9 mouse cellular contexts compared by ENCODE assay signal in genomic region chr3:38255674-38256073, GRCm38 (mm10).
DNase-seq lines count a peak whose midpoint lies in the region; ATAC-seq and TF ChIP-seq lines count a peak whose summit lies in the region.
"Had no signal": no experiment of that assay in that cellular context is flagged by ENCODE, and none has a peak within 500 bp of the region (broad histone marks: within the 10 kb centered on the region; RNA-seq: fewer than 3 reads in every experiment).

No protein-coding gene starts in this region.

- TF ChIP-seq RAD21 in MEL (IDR thresholded peaks at IDR 0.05; ENCODE audit: low read depth, low read length): peak; percentile 54

- 19% methylated on average over 2 of the region's 2 CpGs for WGBS in kidney, embryonic 15.5 days
- WGBS in heart, embryonic 13.5 days: 10% methylated on average over 2 of the region's 2 CpGs
- 7% methylated on average over 2 of the region's 2 CpGs for WGBS in midbrain, embryonic 12.5 days

- no peak overlapping the region for H3K4me2 ChIP-seq in kidney, embryonic 15.5 days
- no peak overlapping the region for H3K4me2 ChIP-seq in heart, embryonic 13.5 days
- no peak overlapping the region for H3K4me2 ChIP-seq in midbrain, embryonic 12.5 days (replicated peaks)
- H3K4me2 ChIP-seq: stomach, embryonic 15.5 days had no signal

- H3K9ac ChIP-seq in kidney, embryonic 15.5 days: no peak overlapping the region
- H3K9ac ChIP-seq in MEL (ENCODE audit: control insufficient read depth, low read depth, low read length, poor library complexity, severe bottlenecking): no peak overlapping the region
- H3K9ac ChIP-seq in heart, embryonic 13.5 days: no peak overlapping the region
- no peak overlapping the region for H3K9ac ChIP-seq in midbrain, embryonic 12.5 days (replicated peaks)
- H3K9ac ChIP-seq: stomach, embryonic 15.5 days had no signal

- no peak; the same call in 1 of the 2 replicates for ATAC-seq in kidney, embryonic 15.5 days (replicated peaks; ENCODE audit: low FRiP score)
- ATAC-seq in heart, embryonic 13.5 days (ENCODE audit: extremely low read depth, insufficient number of reproducible peaks, low FRiP score, low TSS enrichment): no peak
- 0 out of 2 replicates have a peak, but pooled peaks have one; percentile 71 for ATAC-seq in midbrain, embryonic 12.5 days (ENCODE audit: low FRiP score, low read depth)

- H3K27ac ChIP-seq in kidney, embryonic 15.5 days: no peak overlapping the region
- H3K27ac ChIP-seq in MEL (ENCODE audit: control insufficient read depth, low read depth, low read length): no peak overlapping the region
- peak overlapping the region; percentile 40; the same call in 1 of the 2 replicates for H3K27ac ChIP-seq in heart, embryonic 13.5 days (replicated peaks)
- H3K27ac ChIP-seq in midbrain, embryonic 12.5 days (replicated peaks): no peak overlapping the region
- H3K27ac ChIP-seq: stomach, embryonic 15.5 days had no signal

- no peaks in the 10 kb centered on the region for H3K79me2 ChIP-seq in MEL (ENCODE audit: control insufficient read depth, insufficient read depth, low read length, poor library complexity)

- H3K4me1 ChIP-seq in kidney, embryonic 15.5 days: peaks cover 12% of the 10 kb centered on the region; the same call in 1 of the 2 replicates
- no peaks in the 10 kb centered on the region for H3K4me1 ChIP-seq in MEL (ENCODE audit: control insufficient read depth in 1 of 2, insufficient read depth in 2 of 2, low read length in 2 of 2)
- H3K4me1 ChIP-seq in heart, embryonic 13.5 days: peaks cover 18% of the 10 kb centered on the region; the same call in 1 of the 2 replicates
- H3K4me1 ChIP-seq in midbrain, embryonic 12.5 days: peaks cover 10% of the 10 kb centered on the region

- TF ChIP-seq EP300 in MEL (IDR thresholded peaks at IDR 0.05; ENCODE audit: low read depth in 1 of 2, low read length in 2 of 2): no peak

- no peak for TF ChIP-seq POLR2A in MEL (IDR thresholded peaks at IDR 0.05; ENCODE audit: control insufficient read depth in 1 of 2, insufficient read depth in 1 of 2, low read depth in 1 of 2, low read length in 2 of 2, poor library complexity in 1 of 2)

- H3K27me3 ChIP-seq in kidney, embryonic 15.5 days: no peaks in the 10 kb centered on the region
- H3K27me3 ChIP-seq in MEL (ENCODE audit: control insufficient read depth in 1 of 2, insufficient read depth in 2 of 2, low read length in 2 of 2): no peaks in the 10 kb centered on the region
- H3K27me3 ChIP-seq in heart, embryonic 13.5 days (replicated peaks): no peaks in the 10 kb centered on the region
- H3K27me3 ChIP-seq in midbrain, embryonic 12.5 days: no peaks in the 10 kb centered on the region
- H3K27me3 ChIP-seq: stomach, embryonic 15.5 days had no signal

- TF ChIP-seq CTCF in MEL (IDR thresholded peaks at IDR 0.05 in 2 of 3, conservative IDR thresholded peaks at IDR 0.05 in 1 of 3; ENCODE audit: control insufficient read depth in 1 of 3, insufficient read depth in 1 of 3, low read depth in 2 of 3, low read length in 3 of 3, poor library complexity in 1 of 3, severe bottlenecking in 1 of 3): peak in 2 of 3 experiments; percentile 30 to 45; a peak in 4 of 6 replicates

- H3K36me3 ChIP-seq in kidney, embryonic 15.5 days: no peaks in the 10 kb centered on the region
- no peaks in the 10 kb centered on the region for H3K36me3 ChIP-seq in MEL (ENCODE audit: control insufficient read depth in 1 of 2, insufficient read depth in 2 of 2, low read length in 2 of 2)
- H3K36me3 ChIP-seq in heart, embryonic 13.5 days: no peaks in the 10 kb centered on the region
- H3K36me3 ChIP-seq in midbrain, embryonic 12.5 days: no peaks in the 10 kb centered on the region
- H3K36me3 ChIP-seq: stomach, embryonic 15.5 days had no signal

- no peak overlapping the region for H3K4me3 ChIP-seq in kidney, embryonic 15.5 days (replicated peaks)
- no peak overlapping the region for H3K4me3 ChIP-seq in MEL (ENCODE audit: control insufficient read depth in 1 of 2, insufficient read depth in 1 of 2, low read depth in 2 of 2, low read length in 2 of 2)
- H3K4me3 ChIP-seq in heart, embryonic 13.5 days: no peak overlapping the region
- no peak overlapping the region for H3K4me3 ChIP-seq in midbrain, embryonic 12.5 days
- H3K4me3 ChIP-seq: stomach, embryonic 15.5 days had no signal

- peak; percentile 19 for DNase-seq in kidney, adult 11 months
- DNase-seq in MEL (ENCODE audit: low read depth, low spot score): peak; percentile 3
- peak; percentile 52 to 73 for DNase-seq in cerebellum, postnatal 25 days
- DNase-seq in kidney, postnatal 4 days: peak; percentile 50 to 51
- DNase-seq in ovary, postnatal 36 days (ENCODE audit: low spot score): no peak

- no peaks in the 10 kb centered on the region for H3K9me3 ChIP-seq in kidney, embryonic 15.5 days (replicated peaks)
- H3K9me3 ChIP-seq in MEL (replicated peaks; ENCODE audit: insufficient read depth, low read length): no peaks in the 10 kb centered on the region
- 0 out of 2 replicates have a peak, but pooled peaks cover 2% of the 10 kb centered on the region for H3K9me3 ChIP-seq in heart, embryonic 13.5 days
- H3K9me3 ChIP-seq in midbrain, embryonic 12.5 days: no peaks in the 10 kb centered on the region
- H3K9me3 ChIP-seq: stomach, embryonic 15.5 days had no signal

TF ChIP-seq in MEL, 35 proteins besides CTCF, POLR2A, EP300 and RAD21:
- TF ChIP-seq POLR2AphosphoS5 (IDR thresholded peaks at IDR 0.05; ENCODE audit: borderline replicate concordance, low read depth, low read length): no peak
- TF ChIP-seq NRF1 (IDR thresholded peaks at IDR 0.05; ENCODE audit: insufficient read depth, low read depth, low read length, poor library complexity, severe bottlenecking): no peak
- TF ChIP-seq UBTF (IDR thresholded peaks at IDR 0.05; ENCODE audit: borderline replicate concordance, insufficient read depth, low read depth, low read length): no peak
- TF ChIP-seq SMC3 (IDR thresholded peaks at IDR 0.05; ENCODE audit: low read depth, low read length): peak; percentile 46
